Mouse (Mus musculus): ENCODE measurements around the gene Tmem186. TPM values are rescaled to one million over a fixed set of nuclear protein-coding genes. Genes with fewer than 3 reads are reported as not detected.

Gene Tmem186
- polyA plus RNA-seq, 1 experiment: 7.4 TPM

DNA sequence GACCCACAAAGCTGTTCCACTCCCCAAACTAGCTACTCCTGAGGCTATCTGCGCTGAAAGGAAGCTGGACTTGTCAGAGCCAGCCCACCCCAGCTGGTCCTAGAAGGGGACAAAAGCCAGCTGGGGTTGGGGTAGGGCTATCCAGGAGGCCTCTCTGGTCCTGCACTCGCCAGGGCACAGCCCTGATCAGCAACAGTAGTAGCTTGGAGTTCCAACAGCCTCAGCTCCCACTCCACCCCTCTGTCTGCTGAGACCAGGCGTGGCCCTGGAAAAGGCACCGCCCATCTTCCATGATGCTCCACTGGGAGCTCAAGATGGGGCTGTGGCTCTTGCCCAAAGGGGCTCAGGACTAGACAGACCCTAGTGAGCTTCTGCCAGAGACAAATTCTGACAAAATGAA is 30.3 kb upstream of the Tmem186 start:
- H3K4me2 ChIP-seq (ENCODE audit: low read depth): peak overlapping the region; percentile 95
- no peaks in the 10 kb centered on the region for H3K27me3 ChIP-seq (ENCODE audit: control insufficient read depth, insufficient read depth, insufficient read length)
- H3K4me3 ChIP-seq: peak overlapping the region; percentile 11
- H3ac ChIP-seq (ENCODE audit: control insufficient read depth, insufficient read length): no peak overlapping the region
- peaks cover 78% of the 10 kb centered on the region for H3K79me2 ChIP-seq (ENCODE audit: control insufficient read depth, insufficient read depth)
- TF ChIP-seq TCF3 (IDR thresholded peaks at IDR 0.05; ENCODE audit: insufficient read length, low read depth) (no peak), MYOD1 (IDR thresholded peaks at IDR 0.05; ENCODE audit: control insufficient read depth in 1 of 3, insufficient read length in 2 of 3, low read depth in 2 of 3) (no peak), POLR2A (IDR thresholded peaks at IDR 0.05; ENCODE audit: insufficient read length, low read depth) (peak; percentile 62), MAX (IDR thresholded peaks at IDR 0.05; ENCODE audit: low read depth) (no peak), E2F4 (IDR thresholded peaks at IDR 0.05; ENCODE audit: insufficient read depth) (no peak), SRF (IDR thresholded peaks at IDR 0.05; ENCODE audit: control insufficient read depth, insufficient read length, low read depth) (no peak), MYOG (IDR thresholded peaks at IDR 0.05; ENCODE audit: control insufficient read depth in 1 of 3, insufficient read depth in 1 of 3, insufficient read length in 2 of 3, low read depth in 2 of 3) (no peak), POLR2AphosphoS2 (IDR thresholded peaks at IDR 0.05; ENCODE audit: insufficient read length, low read depth) (peak; percentile 80), TCF12 (IDR thresholded peaks at IDR 0.05; ENCODE audit: insufficient read depth, poor library complexity, severe bottlenecking) (no peak), USF1 (IDR thresholded peaks at IDR 0.05; ENCODE audit: low read depth) (no peak)
- H3K36me3 ChIP-seq (ENCODE audit: control insufficient read depth, insufficient read depth): no peaks in the 10 kb centered on the region

DNA sequence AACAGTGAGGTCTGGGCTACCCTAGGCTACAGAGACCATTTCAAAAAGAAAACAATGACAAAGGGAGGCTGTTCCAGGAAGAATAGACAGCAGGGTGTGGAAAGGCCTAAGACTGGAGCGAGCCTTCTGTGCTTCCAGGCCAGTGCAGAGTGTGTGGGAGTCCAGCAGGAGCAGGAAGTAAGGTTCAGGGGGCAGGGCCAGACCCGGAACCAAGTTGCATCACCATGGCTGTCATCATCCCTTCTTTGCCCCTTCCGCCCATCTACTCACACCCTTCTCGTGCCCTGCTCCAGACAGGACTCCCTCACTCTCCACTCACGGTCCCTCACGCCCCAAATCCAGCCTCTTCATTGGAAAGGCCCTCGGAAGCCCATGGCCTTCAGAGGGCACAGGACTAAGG is 29.7 kb upstream of the Tmem186 start:
- Histone ChIP-seq H3K4me3 (peak overlapping the region; percentile 11), H3K79me2 (ENCODE audit: control insufficient read depth, insufficient read depth) (peaks cover 78% of the 10 kb centered on the region), H3K4me2 (ENCODE audit: low read depth) (peak overlapping the region; percentile 95), H3ac (ENCODE audit: control insufficient read depth, insufficient read length) (no peak overlapping the region), H3K27me3 (ENCODE audit: control insufficient read depth, insufficient read depth, insufficient read length) (no peaks in the 10 kb centered on the region), H3K36me3 (ENCODE audit: control insufficient read depth, insufficient read depth) (no peaks in the 10 kb centered on the region)
- TF ChIP-seq REST (IDR thresholded peaks at IDR 0.05; ENCODE audit: insufficient read depth, insufficient read length): no peak
- peak; percentile 56 for TF ChIP-seq POLR2A (IDR thresholded peaks at IDR 0.05; ENCODE audit: insufficient read length, low read depth)
- TF ChIP-seq POLR2AphosphoS2 (IDR thresholded peaks at IDR 0.05; ENCODE audit: insufficient read length, low read depth): peak; percentile 88
- TF ChIP-seq TCF3 (IDR thresholded peaks at IDR 0.05; ENCODE audit: insufficient read length, low read depth): no peak
- TF ChIP-seq CEBPB (IDR thresholded peaks at IDR 0.05; ENCODE audit: insufficient read depth, poor library complexity, severe bottlenecking): peak; percentile 83
- TF ChIP-seq MYOD1 (IDR thresholded peaks at IDR 0.05; ENCODE audit: control insufficient read depth in 1 of 3, insufficient read length in 2 of 3, low read depth in 2 of 3): no peak
- TF ChIP-seq USF1 (IDR thresholded peaks at IDR 0.05; ENCODE audit: low read depth): no peak
- no peak for TF ChIP-seq MYOG (IDR thresholded peaks at IDR 0.05; ENCODE audit: control insufficient read depth in 1 of 3, insufficient read depth in 1 of 3, insufficient read length in 2 of 3, low read depth in 2 of 3)
- TF ChIP-seq E2F4 (IDR thresholded peaks at IDR 0.05; ENCODE audit: insufficient read depth): no peak
- TF ChIP-seq TCF12 (IDR thresholded peaks at IDR 0.05; ENCODE audit: insufficient read depth, poor library complexity, severe bottlenecking): no peak
- no peak for TF ChIP-seq MAX (IDR thresholded peaks at IDR 0.05; ENCODE audit: low read depth)
- no peak for TF ChIP-seq SRF (IDR thresholded peaks at IDR 0.05; ENCODE audit: control insufficient read depth, insufficient read length, low read depth)

DNA sequence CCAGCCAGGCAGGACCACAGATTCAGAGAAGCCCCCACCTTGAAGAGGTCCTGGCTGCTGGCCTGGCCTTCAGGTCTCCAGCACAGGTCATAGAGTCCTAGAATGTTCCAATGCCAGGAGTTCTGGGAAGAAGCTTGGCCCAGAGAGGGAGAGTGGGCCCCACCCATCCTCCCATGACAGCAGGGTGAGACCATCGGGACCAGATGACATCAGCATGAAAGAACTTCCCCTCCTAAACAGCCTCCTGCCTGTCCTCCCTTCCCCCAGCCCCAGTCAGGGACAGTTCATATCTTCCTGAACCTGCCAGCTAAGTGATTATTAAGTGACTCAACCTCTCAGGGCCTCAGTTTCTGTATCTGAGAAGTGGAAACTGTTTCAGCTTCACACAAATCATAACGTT is 28.9 kb upstream of the Tmem186 start:
- no peak overlapping the region for H3ac ChIP-seq (ENCODE audit: control insufficient read depth, insufficient read length)
- TF ChIP-seq POLR2A (IDR thresholded peaks at IDR 0.05; ENCODE audit: insufficient read length, low read depth) (peak; percentile 11), POLR2AphosphoS2 (IDR thresholded peaks at IDR 0.05; ENCODE audit: insufficient read length, low read depth) (no peak), MAX (IDR thresholded peaks at IDR 0.05; ENCODE audit: low read depth) (no peak)
- peaks cover 8% of the 10 kb centered on the region for H3K36me3 ChIP-seq (ENCODE audit: control insufficient read depth, insufficient read depth)
- peaks cover 78% of the 10 kb centered on the region for H3K79me2 ChIP-seq (ENCODE audit: control insufficient read depth, insufficient read depth)
- no peaks in the 10 kb centered on the region for H3K27me3 ChIP-seq (ENCODE audit: control insufficient read depth, insufficient read depth, insufficient read length)
- H3K4me2 ChIP-seq (ENCODE audit: low read depth): peak overlapping the region; percentile 95
- no peak overlapping the region for H3K4me3 ChIP-seq

DNA sequence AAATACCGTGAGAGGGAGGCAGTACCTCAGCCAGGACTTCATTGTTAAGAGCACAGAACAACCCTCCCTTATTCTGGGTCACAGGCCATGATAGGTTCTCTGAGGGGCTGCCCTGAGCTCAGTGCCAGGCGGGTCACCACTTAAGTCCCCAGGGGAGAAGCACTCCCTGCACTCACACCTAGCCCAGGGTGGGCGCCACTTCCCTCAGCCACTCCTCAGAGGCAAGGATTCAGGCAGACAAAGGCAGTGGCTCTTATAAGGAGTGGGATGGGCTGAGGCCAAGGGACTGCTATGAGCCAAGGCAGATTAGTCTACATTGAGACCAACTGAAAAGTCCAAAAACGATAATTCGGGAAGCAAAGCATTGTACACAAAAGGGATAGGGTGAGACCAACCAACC is 27.9 kb upstream of the Tmem186 start:
- Histone ChIP-seq H3K79me2 (ENCODE audit: control insufficient read depth, insufficient read depth) (peaks cover 69% of the 10 kb centered on the region), H3K36me3 (ENCODE audit: control insufficient read depth, insufficient read depth) (peaks cover 10% of the 10 kb centered on the region), H3K4me3 (no peak overlapping the region), H3K4me2 (ENCODE audit: low read depth) (no peak overlapping the region), H3ac (ENCODE audit: control insufficient read depth, insufficient read length) (no peak overlapping the region), H3K27me3 (ENCODE audit: control insufficient read depth, insufficient read depth, insufficient read length) (no peaks in the 10 kb centered on the region)
- TF ChIP-seq MYOG (IDR thresholded peaks at IDR 0.05; ENCODE audit: control insufficient read depth in 1 of 3, insufficient read depth in 1 of 3, insufficient read length in 2 of 3, low read depth in 2 of 3) (no peak), E2F4 (IDR thresholded peaks at IDR 0.05; ENCODE audit: insufficient read depth) (no peak), TCF3 (IDR thresholded peaks at IDR 0.05; ENCODE audit: insufficient read length, low read depth) (no peak), POLR2A (IDR thresholded peaks at IDR 0.05; ENCODE audit: insufficient read length, low read depth) (no peak), SRF (IDR thresholded peaks at IDR 0.05; ENCODE audit: control insufficient read depth, insufficient read length, low read depth) (no peak), CEBPB (IDR thresholded peaks at IDR 0.05; ENCODE audit: insufficient read depth, poor library complexity, severe bottlenecking) (no peak), USF1 (IDR thresholded peaks at IDR 0.05; ENCODE audit: low read depth) (no peak), TCF12 (IDR thresholded peaks at IDR 0.05; ENCODE audit: insufficient read depth, poor library complexity, severe bottlenecking) (no peak), MYOD1 (IDR thresholded peaks at IDR 0.05; ENCODE audit: control insufficient read depth in 1 of 3, insufficient read length in 2 of 3, low read depth in 2 of 3) (no peak), MAX (IDR thresholded peaks at IDR 0.05; ENCODE audit: low read depth) (no peak), POLR2AphosphoS2 (IDR thresholded peaks at IDR 0.05; ENCODE audit: insufficient read length, low read depth) (no peak), REST (IDR thresholded peaks at IDR 0.05; ENCODE audit: insufficient read depth, insufficient read length) (no peak)
